Mouse (Mus musculus): ENCODE results near the gene Zbed4. TPM values are rescaled to one million over a fixed set of nuclear protein-coding genes. Genes with fewer than 3 reads are reported as not detected.
A peak's percentile ranks its signal among the peaks of the same experiment; 100 is the strongest.
"Not testable (repeated sequence)": the region's sequence is repeated elsewhere in the genome, so short reads cannot be mapped to it uniquely, and the experiment has no call there.

The Zbed4 gene
- 1 to 10 TPM; 4.7 to 4.9 TPM for polyA plus RNA-seq (2017; shearing (Covaris generic))

DNA sequence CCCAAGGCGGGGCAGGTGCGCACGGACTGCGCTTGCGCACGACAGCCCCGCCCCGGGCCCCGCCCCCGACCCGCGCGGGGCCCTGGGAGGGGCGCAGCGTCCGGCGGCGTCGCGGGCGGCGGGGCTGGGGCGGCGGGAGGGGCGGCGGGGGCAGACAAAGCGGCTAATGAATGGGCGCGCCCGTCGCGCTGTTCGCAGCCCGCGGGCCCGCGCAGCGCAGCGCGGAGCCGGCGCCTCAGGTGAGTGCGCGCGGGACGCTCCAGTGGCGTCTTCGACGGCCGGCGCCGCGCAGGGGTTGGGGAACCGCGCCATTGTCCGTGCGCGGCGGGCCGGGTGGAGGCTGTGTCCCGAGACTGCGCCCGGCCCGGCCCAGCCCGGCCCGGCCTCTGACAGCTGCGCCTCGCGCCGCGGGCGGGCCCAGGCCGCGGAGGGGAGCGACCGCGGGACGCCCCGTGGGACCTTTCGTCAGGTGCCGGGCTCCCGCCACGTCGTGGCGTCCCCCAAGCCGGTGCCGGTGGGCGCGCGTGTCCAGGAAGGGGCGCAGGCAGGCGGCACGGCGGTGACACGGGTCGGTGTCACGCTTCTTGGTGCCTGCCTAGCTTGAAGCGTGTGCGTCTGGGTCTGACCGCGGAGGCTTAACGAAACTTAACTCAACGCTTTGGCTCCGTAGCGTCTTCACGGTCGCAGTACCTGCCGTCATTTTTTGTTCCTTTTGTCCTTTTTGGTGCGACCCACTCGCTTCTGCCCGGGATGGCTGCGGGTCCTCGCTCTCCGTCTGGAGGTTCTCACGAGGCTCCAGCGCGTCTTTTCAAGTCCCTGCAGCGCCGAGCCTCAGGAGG, at the start of gene Zbed4:
Gene Zbed4 (plus strand): TSS at position 97 of the 839 bp plus-strand sequence.
- ATAC-seq = peak; percentile 33

DNA sequence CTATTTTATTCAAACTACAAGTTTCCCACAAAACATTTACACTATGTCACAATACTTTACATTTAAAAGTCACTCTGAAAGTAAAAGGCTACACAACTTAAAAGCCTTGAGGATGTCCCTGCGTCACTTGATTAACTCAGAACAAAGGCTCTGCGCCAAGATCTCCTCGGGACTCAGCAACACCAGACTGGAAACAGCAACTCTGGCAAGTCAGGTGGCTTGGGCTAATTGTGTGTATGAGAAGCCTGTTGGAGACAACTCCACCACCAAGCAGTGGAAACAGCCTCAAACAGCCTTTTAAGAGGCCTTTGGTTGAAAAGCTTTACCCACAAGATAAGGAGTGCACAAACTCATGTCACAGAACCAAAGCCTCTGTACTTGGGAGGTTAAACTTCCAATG, 49.0 kb upstream of the Zbed4 start:
- no peak for ATAC-seq

DNA sequence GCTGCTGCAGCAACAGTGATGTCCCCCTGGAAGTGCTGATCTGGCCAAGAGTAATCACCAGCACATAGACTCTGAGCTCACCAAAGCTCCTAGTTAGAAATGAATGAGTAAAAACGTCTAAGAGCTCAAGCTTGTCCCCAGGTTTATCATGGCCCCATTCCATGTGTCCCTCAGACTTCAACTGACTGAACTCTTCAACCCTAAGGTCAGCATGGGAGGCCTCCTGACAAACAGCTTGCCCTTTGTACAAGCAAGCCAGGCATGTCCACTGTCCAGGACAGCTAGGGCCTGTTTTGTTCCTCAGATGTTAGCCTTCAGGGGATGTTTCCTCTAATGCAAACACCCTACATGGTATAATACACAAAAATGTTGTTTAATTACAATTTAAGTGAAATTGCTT, 47.2 kb upstream of the Zbed4 start:
- ATAC-seq = no peak

DNA sequence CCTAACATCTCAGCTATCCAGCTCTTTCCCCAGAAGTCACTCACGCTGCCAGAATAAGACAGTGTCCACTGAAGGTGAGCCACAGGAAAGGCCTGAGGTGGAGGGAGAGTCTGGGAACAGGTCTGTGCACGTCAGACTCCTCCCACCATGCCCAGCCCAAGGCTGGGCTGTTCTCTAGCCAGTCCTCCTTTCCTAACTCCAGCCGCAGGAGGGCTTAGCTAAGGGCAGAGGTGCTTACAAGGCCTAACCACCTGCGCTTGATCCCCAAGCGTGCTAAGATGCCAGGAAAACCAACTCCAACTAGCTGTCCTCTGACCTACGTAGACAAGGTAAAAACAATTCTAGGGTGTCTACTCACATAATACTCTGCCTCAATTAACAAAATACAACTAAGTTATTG, 45.1 kb upstream of the Zbed4 start:
- ATAC-seq = no peak

DNA sequence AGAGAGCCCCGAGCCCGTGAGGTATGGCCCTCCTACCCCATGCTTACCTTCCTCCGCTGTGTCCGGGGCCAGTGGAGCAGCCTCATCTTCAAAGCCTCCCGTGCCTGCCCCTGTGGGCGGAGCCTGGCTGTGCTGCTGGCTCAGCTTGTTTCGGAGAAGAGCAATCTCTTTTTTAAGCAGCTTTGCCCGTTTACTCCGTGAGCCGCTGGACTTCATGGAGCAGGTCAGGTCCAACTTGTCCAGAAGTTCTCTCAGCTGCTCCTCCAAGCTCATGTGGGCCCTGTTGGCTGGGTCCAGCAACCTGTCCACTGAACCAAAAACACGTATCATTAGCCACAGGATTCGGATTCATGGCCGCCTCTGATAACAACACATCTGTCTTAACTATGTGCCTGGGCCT, 44.5 kb upstream of the Zbed4 start:
- ATAC-seq = not testable (repeated sequence)

DNA sequence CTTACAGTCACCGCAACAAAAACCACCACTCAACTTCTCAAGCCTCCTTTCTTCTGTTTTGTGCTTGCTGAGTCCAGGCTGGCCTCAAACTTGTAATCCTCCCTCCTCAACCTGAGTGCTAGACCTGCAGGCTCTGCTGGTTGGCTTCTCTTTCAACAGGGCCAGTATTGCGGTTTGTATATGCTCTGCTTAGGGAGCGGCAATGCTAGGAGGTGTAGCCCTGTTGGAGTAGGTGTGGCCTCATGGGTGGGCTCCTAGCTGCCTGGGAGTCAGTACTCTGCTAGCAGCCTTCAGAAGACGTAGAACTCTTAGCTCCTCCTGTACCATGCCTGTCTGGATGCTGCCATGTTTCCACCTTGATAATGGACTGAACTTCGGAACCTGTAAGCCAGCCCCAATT, 43.3 kb upstream of the Zbed4 start:
- ATAC-seq = no peak

DNA sequence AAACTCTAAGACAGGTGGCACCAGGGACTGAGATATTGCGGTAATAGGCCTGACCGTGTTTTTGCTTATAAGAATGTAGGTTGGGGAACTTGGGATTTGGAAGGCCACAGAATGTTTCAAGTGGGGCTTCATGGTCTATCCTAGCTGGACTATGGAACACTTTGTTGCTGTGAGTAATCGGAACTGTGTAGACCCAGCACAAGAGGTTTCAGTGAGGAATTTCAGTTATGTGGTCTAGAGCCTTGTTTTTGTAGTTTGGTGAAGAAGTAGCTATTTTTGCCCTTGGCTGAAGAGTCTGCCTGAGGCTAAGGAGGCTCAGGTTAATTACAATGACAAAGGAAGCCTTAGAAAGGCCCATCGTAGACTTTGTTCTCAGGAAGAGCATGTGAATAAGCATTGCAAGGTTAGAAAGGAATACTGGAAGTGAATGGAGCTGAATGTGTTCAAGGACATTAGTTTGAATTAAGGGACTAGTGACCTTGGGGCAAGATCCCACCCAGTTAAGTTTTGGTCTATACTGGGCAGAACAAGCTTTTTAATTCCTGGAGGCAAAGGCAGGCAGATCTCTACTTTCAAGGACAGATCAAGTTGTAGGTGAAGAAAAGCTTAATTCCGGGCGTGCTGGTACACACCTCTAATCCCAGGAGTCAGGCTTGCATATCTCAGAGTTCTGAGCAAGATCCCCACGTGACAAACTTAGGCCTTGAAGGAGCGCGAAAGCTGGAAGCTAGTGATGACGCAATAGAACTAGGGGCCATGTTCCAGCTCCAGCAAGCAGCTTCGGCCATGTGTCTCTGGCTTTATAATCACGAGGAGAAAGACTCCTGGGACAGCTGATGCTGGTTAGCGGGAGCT, 42.6 kb upstream of the Zbed4 start:
- ATAC-seq = no peak

DNA sequence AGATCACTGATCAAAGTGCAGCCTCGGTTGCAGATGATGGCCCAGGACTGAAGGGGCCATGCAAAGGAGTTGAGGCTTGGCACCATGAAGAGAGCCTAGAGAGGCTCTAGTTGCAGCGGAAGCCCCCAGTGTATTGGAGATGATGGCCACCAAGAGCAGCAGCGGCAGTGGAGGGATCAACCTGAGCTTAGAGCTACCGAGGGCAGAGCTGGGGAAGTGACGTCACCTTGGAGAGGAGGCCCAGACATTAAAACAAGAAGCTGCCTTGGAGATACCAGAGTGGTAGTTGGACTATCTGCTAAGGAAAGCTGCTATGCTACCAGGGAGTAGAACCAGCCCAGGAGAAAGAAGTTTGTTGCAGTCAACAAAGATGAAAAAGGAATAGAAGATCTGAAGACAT, 41.6 kb upstream of the Zbed4 start:
- no peak for ATAC-seq

DNA sequence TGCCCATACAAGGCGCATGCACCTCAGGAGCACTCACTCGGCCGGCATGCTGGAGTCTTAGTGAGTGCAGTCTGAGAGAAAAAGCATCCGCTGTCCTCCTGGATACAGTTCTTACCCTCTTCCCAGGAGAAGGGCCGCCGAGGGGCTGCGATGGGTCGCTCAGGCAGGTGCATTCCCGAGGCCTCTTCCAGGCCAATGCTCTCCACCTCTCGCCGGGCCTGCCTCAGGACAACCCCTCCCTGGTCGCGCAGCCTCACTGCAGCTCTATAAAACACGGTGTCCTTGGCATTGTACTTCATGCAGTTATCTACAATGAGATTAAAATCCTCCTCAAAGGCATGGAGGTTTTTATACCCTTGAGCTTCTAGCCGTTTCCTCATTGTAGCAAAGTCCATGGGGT, 39.0 kb upstream of the Zbed4 start:
- ATAC-seq = no peak

DNA sequence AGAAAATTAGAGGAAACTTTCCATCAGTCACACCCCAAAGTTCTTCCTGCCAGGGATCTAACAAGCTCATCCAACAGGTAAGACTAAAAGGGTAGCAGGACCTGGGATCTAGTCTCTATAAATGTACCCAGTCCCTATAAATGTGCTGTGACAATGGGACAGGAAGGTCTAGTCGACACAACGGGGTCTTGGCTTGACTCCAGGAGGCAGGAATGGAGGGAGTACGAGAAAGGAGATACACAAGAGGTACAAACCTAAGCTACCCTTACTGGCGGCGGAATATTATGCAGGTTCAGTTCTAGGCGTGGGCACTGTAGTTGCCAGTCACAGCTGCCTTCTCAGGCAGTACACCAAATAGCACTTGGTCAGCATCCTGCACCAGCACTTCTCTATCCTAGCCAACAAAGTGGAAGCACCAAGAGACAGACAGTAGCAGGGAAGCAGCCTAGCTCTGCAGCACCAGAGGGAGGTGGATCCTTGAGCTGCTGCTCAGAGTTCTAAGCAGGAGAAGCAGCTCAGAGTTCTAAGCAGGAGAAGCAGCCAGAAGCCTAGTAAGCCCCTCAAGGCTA, 37.4 kb upstream of the Zbed4 start:
- no peak for ATAC-seq

DNA sequence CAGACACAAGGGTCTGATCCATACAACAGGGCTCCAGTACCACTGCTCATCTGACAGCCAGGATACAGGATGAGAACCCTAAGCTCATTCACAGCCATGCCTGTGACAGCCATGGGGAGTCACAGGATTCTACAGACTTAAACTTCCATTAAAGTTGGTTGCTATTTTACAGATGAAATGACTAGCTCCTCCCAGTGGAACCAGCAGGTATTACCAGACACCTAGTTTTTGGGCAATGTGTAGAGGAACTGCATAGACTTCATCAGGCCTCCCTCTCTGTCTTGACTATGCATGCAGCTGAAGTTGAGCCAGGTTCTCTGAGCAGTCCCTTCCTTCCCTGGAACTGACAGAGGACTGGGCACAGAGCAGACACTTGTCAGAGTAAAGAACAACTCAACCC, 35.1 kb upstream of the Zbed4 start:
- peak; percentile 43 for ATAC-seq

DNA sequence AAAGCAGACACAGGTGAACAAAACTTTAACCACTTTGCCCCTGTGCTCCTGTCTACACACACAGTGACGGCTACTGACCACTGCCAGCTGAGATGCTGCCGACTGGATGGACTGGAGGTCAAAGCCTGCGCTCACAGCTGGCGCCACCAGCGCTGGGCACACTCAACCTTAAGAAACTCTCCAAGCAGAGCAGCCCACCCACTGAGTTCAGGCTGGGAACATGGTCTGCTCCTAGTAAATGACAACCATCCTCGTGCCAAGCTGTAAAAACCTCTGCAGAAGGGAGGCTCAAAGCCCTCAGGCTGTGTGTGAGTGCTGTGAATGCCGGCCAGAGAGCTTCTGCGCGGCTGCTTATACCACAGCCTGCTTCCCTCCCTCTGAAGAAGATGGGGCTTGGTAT, 34.2 kb upstream of the Zbed4 start:
- ATAC-seq = no peak

DNA sequence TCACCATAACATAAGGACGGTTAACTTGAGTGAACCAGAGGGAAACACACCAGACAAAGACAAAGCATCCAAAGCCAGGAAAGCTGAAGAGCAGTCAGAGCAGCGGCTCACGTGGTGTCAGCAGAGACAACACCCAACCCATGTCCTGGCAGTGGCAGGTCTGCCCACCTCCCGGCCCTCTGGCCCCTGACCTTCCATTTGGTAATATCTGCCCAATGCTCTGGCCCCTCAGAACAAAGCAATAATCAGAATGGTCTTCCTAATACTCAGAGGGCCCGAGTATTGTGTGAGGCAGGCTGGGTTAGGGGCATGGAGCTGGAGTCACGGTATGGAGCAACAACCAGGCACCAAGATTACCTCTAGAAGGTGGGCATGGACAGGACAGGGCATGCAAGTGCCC, 28.3 kb upstream of the Zbed4 start:
- no peak for ATAC-seq

DNA sequence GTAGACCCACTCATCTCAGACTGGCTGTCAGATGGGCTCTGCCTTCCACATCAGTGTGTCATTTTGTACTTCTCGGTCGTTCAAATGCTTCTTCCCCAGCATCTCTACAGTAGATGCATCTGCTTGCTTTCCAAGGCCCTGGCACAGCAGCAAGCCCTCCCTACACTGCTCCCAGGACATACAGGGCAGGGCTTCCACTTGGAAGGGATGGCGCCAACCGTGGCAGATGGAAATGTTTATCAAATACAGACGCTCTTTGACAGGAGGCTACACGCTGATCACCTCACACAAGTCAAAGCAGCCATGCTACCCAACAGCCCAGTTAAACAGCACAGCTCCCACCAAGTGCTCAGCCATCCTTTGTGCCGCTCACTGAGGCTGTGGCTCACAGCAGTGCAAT, 27.1 kb upstream of the Zbed4 start:
- ATAC-seq = no peak

DNA sequence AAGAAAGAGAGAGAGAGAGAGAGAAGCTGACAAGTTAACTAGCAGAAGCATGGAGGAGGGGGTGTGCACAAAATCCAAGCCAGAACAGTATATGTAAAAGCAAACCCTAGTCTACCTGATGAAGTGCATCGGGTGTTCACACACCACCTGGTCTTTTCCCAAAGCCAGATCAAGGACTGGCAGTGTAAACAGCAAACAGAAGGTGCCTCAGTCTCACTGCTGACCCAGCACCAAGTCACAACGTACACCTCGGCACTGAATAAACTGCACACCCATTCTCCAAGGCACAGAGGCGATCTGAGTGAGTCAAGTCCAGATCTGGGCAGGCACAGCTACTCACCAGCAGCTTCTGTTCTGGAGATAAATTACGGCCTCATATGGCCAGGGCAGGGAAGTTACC, 26.4 kb upstream of the Zbed4 start:
- no peak for ATAC-seq

DNA sequence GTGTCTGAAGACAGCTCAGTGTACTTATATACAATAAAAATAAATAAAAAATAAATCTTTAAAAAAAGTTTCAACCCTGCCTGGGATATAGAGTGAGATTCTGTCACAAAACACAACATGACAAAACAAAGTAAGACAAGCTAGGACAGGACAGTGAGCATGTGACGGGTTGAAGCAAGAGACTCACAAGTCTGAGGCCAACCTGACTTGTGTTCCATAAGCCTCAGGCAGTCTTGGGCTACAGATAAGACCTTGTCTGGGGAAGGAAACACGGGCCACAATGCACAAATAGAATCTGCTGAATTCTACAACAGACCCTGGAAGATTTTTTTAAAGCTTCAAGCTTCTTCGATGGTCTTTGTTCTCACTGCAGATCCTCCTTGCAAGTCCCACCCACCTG, 24.3 kb upstream of the Zbed4 start:
- ATAC-seq = no peak

DNA sequence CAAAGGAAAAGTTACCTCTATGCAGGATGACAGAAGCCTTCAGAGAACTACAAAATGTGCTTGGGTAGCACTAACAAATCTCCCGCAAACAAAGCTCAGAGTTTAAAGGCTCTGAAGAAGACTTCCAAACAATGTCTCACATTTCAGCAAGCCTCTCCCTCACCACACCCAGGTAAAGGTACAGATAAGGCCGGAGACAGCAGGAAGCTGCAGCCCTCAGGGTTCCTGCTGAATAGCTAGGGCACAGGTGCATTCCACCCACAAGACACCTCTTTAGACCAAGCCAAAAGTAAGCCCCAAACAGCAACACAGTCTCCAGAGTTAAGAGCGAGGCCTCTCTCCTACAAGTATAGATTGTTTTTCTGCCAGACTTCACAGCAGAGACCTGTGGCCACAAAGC, 20.7 kb upstream of the Zbed4 start:
- ATAC-seq = no peak

DNA sequence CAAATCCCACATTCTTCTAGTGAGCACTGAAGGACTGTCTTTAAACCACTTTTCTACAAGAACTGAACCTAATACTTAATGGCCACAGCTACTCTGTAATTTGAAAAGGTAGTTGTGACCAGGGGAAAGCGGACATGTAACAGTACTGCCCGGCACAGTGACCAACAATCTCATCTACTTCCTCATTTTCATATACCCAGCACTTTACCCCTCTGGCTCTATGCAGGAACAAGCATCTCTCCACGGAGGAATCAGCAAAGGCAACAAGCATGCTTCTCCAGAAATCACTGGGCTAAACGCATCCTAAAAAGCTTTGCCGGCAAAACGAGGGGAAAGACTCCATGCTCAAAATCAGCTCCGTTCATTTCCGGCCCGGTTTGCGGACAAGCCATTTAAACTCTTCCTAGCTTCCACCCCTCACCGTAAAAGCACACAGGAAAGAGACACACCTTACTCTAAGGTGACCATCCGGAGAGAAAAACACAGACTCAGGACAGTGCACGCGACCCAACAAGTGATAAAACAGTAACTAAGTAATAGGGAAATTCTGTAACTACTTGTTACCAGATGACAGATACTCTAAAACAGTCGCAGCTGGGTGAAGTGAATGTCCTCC, 18.9 kb upstream of the Zbed4 start:
- peak; percentile 35 for ATAC-seq

DNA sequence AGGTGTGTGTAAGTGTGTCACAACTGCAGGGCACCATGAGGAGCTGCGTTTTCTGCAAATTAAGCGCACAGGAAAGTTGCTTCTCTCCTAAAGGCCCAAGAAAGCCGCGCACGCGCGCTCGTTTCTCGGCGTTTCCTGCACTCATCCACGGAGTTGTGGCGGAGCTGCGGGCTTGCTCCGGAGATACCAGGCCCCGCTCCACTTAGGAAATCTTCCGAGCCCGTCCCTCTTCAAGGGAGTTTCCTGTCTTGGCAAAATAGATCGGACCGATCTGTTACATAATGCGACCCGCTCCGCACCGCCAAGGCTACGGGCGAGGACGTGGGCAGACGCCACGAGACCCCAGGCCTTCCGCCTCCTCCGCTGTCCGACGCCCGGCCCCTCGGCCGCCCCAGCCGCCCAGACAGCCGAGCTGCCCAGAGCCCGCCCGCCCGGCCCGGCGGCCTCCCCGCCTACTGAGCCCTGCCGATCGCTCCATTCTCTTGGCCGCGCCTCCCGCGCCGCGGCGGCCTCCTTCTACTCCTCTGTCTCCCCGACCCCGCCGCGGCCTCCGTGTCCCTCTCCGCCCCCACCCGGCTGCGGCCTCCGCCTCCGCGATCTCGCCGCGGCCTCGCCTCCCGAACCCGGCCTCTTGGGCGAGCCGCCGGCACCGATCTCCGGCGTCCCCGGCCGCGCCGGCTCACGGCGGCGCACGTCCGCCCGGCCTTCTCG, 18.3 kb upstream of the Zbed4 start:
- peak; percentile 63 for ATAC-seq

DNA sequence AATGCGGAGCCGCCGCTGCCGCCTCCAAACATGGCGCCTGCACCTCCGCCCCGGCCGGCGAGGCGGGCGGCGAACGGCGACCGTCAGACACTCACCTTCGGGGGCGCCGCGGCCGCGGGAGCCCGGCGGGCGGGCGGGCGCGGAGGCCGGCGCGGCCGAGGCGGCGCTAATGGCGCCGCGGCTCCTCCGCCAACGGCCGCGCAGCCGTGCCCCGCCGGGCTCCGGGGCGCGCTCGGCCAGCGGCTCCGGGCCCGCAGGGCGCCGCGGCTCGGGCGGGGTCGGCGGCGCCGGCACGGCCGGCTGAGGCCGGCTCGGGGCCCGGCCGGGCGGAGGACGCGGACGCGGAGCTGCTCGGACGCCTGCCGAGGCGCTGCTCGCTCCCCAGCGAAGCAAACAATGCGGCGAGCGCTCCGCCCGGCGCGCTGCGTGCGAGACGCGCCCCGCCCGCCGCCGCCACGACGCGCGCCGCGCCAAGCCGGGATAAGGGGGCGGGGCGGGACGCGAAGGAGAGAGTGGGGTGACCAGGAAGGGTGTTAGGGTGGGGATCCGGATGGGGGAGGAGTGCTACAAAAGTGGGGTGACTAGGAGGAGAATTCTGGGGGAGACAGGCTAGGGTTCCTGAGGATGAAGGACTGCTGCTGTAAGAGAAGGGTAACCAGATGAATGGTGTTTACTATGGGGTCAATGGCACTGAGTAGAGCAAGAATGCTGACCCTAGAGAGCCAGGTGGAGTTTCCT, 17.5 kb upstream of the Zbed4 start, which contains the start of gene Brd1:
Gene Brd1 (minus strand): TSS at position 400 of the 738 bp plus-strand sequence.
- ATAC-seq = peak; percentile 52

DNA sequence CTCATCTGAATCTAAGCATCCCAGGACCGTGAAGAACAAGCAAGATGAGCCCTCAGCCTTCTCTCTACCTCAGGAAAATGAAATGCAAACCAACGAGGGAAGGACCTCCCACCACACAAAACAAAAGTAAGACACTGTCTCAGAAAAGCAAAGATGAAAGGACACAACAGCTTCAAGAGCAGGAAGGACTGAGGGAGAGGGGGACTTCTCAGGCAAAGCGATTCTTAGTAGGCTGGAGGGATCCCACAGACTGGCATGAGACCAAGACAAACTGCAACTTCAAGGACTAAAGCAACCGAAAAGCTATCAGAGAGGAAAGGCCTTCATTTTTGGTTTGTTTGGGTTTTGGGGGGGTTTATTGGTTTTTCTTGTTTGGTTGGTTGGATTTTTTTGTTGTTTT, 15.3 kb upstream of the Zbed4 start:
- ATAC-seq = no peak

DNA sequence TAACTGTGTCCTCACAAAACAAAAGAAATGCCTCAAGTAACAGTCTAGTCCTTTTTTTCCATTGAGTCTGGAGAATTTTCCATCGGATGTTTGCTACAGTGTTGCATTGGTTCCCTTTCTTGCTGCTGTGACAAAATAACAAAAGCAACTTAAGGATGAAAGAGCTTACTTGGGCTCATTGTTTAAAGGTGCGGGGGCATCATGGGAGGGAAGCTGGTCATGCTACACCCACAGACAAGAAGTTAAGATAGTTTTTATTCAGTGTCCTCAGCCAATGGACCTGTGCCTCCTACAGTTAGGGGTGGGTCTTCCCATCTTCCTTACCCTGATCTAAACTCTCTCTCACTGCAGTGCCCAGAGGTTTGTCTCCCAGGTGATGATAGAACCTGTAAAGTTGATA, 13.0 kb upstream of the Zbed4 start:
- no peak for ATAC-seq
